Mouse (Mus musculus) adrenal gland, adult 8-10 months (tissue): Measurements from ENCODE around the gene Espl1. TPM values are rescaled to one million over a fixed set of nuclear protein-coding genes. Genes with fewer than 3 reads are reported as not detected.
A peak's percentile ranks its signal among the peaks of the same experiment; 100 is the strongest.

ENCODE experiments used
- DNase-seq: peaks from one replicate; pipeline ENCODE4 v3.0.0; 2022
- total RNA-seq, 4 experiments: library from RNA; stranded (reverse); gene quantifications; 2 replicates each; pipeline ENCODE4 v1.2.4; 2022

Gene Espl1
- total RNA-seq, 4 experiments from 2014 or later: 1.4 to 5.3 (median 2.3) TPM

GRCm38 (mm10) chr15:102336946-102337345 lies 40.9 kb downstream of the Espl1 start:
- DNase-seq: no peak

GRCm38 (mm10) chr15:102339612-102340011 lies 43.5 kb downstream of the Espl1 start:
- no peak for DNase-seq

- DNase-seq: no peak
Measured at GRCm38 (mm10) chr15:102341580-102341979, 45.5 kb downstream of the Espl1 start.

- no peak for DNase-seq
Measured at GRCm38 (mm10) chr15:102344490-102344889, 48.4 kb downstream of the Espl1 start.

GRCm38 (mm10) chr15:102346444-102346843 lies 50.4 kb downstream of the Espl1 start:
- DNase-seq: no peak

DNA sequence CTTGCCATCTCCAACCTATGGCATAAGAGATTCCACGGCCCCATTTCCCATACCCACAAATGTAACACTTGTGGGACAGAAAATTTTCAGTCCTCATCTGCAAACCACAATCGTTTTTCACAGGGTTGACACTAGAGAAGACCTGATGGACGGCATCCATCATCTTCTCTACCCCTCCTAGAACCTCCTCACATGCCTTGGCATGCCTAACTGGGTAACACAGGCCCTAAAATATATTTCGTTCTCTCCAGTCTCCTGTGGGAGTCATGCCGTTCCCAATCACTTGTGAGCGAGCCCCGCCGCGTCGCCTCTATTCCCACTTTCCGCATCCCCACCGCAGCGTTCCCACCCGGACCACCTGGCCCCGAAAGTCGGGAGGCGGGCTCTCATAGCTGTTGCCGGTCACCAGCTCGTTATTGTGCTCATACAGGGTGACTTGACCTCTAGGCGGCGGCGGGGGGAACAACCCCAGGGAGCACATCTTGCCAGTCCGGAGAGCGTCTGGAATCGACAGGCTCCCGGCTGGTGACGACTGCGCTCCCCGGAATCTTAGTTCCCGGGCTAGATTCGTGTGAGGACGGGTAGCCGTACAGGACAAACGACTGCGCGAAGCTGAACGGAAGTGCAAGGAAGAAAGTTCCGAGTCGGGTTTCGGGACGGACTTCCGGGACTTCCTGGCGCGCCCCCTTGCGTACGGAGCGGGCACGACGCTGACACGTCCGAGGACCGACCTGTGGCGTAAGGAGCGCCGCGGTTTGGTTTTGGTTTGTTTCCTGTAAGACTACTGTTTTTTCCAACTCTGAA lies 54.3 kb downstream of the Espl1 start, which contains the start of gene Aaas:
Gene Aaas, minus strand, starts transcription at position 634 of the 804 bp plus-strand sequence.
- peak; percentile 91 for DNase-seq

DNA sequence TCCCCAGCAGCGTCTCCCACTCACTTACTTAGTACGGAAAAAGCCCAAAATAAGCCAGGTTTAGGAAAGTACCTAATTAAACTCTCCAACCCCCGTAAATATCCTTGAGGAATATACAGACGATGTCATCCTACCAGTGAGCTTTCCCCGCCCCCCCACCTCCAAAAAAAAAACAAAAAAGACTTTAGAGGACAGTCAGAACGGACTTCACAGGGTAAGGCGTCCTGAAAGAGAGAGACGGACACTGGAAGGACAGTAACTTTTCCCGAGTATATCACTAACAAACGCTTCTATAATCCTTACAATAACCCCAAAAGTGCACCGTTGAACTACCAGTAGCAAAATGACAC lies 54.9 kb downstream of the Espl1 start:
- DNase-seq: no peak

DNA sequence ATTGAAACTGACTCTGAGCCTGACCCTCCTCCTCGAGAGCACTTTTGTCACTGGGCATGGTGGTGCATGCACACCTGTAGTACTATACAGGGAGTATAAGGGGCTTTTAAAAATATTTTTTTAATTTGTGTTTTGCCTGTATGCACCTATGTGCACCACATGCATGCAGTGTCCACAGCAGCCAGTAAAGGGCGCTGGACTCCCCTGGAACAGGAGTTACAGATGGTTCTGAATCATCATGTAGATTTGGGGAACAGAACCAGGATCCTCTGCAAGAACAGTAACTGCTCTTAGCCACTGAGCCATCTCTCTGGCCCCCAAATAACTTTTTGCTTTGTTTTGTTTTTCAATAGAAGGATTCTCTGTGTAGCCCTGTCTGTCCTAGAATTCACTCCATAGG lies 56.1 kb downstream of the Espl1 start:
- DNase-seq: no peak

DNA sequence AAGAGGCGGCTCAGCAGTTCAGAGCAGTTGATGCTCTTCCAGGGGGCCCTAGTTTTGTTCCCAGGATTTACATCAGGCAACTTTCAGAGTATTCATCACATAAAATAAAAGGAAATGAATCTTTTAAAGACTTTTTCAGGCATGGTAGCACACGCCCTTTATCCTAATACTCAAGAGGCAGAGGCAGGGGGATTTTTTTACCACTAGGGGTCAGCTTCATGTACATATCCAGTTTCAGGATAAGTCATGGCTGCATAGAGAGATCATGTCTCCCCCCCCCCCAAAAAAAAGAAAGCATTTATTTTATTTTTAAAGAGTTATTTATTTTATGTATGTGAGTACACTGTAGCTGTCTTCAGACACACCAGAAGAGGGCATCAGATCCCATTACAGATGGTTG lies 57.9 kb downstream of the Espl1 start:
- no peak for DNase-seq

- no peak for DNase-seq
Measured at GRCm38 (mm10) chr15:102355134-102355870, 59.2 kb downstream of the Espl1 start.

DNA sequence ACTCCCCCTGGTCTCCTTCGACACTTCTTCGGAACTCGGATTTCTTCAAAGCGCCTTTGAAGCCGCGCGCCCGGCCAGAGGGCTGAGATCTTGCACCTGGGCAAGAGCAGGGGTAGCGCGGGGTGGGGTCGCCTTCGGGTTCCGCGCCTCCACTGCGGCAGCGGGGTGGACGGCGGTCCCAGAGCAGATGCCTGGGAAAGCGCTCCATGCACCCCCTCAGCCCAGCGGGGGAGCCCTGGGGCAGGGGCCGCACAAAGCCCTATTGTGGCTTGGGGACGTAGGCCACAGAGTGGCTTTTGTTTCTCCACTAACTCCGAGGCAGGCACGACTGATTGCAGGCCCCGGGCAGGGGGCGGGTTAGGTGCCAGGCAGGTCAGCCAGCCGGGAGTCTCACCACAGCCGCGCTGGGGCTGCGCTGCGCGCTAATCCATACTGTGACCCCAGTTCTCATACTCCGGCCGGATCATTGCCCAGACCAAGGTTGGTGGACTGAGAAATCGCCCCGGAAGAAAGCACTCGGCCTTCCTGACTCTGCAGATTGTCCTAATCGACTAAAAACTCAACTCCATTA lies 59.9 kb downstream of the Espl1 start:
- no peak for DNase-seq

- DNase-seq: no peak
Measured at GRCm38 (mm10) chr15:102356501-102357325, 60.6 kb downstream of the Espl1 start.

- no peak for DNase-seq
Measured at GRCm38 (mm10) chr15:102358126-102358525, 62.1 kb downstream of the Espl1 start.

- no peak for DNase-seq
Measured at GRCm38 (mm10) chr15:102358834-102359233, 62.8 kb downstream of the Espl1 start.

- no peak for DNase-seq
Measured at GRCm38 (mm10) chr15:102362648-102363047, 66.6 kb downstream of the Espl1 start.

GRCm38 (mm10) chr15:102364678-102365077 lies 68.6 kb downstream of the Espl1 start:
- DNase-seq: no peak

- no peak for DNase-seq
Measured at GRCm38 (mm10) chr15:102366238-102366637, 70.2 kb downstream of the Espl1 start.

- no peak for DNase-seq
Measured at GRCm38 (mm10) chr15:102366733-102367344, 70.8 kb downstream of the Espl1 start, which contains the start of gene Sp7. Sp7 (minus strand) TSS chr15:102367182.

DNA sequence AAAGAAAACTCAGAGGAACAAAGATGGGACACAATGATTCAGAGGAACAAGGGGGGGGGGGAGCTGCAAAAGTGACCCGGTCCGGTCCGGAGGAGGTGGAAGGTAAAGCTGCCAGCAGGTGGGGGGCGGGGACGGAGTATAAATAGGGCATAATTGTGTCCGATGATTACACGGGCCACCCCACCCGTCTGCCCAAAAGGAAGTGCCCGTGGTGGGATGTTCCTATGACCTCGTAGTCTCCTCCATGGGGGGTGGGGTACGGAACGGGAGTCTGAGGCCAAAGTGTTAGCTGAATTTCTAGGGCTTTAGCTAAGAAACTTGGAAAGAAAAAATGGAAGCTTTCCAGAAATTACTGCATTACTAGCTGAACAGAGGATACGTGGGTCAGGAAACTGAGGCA lies 73.9 kb downstream of the Espl1 start:
- no peak for DNase-seq

GRCm38 (mm10) chr15:102370727-102371126 lies 74.7 kb downstream of the Espl1 start:
- no peak for DNase-seq
